Mouse (Mus musculus): ENCODE data around the gene Rab3gap2.
A peak's percentile ranks its signal among the peaks of the same experiment; 100 is the strongest.
"Not testable (repeated sequence)": the region's sequence is repeated elsewhere in the genome, so short reads cannot be mapped to it uniquely, and the experiment has no call there.

The Rab3gap2 gene

GRCm38 (mm10) chr1:185282846-185283245 lies 78.9 kb downstream of the Rab3gap2 start:
- DNase-seq (ENCODE audit: low read depth), result no peak

- DNase-seq (ENCODE audit: low read depth), result no peak
Observed at GRCm38 (mm10) chr1:185283247-185283646, 79.3 kb downstream of the Rab3gap2 start.

GRCm38 (mm10) chr1:185284740-185285139 lies 80.8 kb downstream of the Rab3gap2 start:
- DNase-seq (ENCODE audit: low read depth), result no peak

GRCm38 (mm10) chr1:185285171-185285570 lies 81.3 kb downstream of the Rab3gap2 start:
- DNase-seq (ENCODE audit: low read depth), result no peak

GRCm38 (mm10) chr1:185287066-185287465 lies 83.1 kb downstream of the Rab3gap2 start:
- DNase-seq (ENCODE audit: low read depth), result no peak

GRCm38 (mm10) chr1:185289231-185289630 lies 85.3 kb downstream of the Rab3gap2 start:
- no peak for DNase-seq (ENCODE audit: low read depth)

GRCm38 (mm10) chr1:185291336-185291735 lies 87.4 kb downstream of the Rab3gap2 start:
- DNase-seq (ENCODE audit: low read depth), result no peak

- no peak for DNase-seq (ENCODE audit: low read depth)
Observed at GRCm38 (mm10) chr1:185292646-185293360, 88.9 kb downstream of the Rab3gap2 start.

GRCm38 (mm10) chr1:185296850-185297249 lies 92.9 kb downstream of the Rab3gap2 start:
- no peak for DNase-seq (ENCODE audit: low read depth)

- no peak for DNase-seq (ENCODE audit: low read depth)
Observed at GRCm38 (mm10) chr1:185298496-185298895, 94.6 kb downstream of the Rab3gap2 start.

- DNase-seq (ENCODE audit: low read depth), result no peak
Observed at GRCm38 (mm10) chr1:185302816-185303215, 98.9 kb downstream of the Rab3gap2 start.

GRCm38 (mm10) chr1:185306836-185307235 lies 102.9 kb downstream of the Rab3gap2 start:
- no peak for DNase-seq (ENCODE audit: low read depth)

GRCm38 (mm10) chr1:185307645-185308044 lies 103.7 kb downstream of the Rab3gap2 start:
- no peak for DNase-seq (ENCODE audit: low read depth)

GRCm38 (mm10) chr1:185308334-185308733 lies 104.4 kb downstream of the Rab3gap2 start:
- no peak for DNase-seq (ENCODE audit: low read depth)

GRCm38 (mm10) chr1:185308908-185309307 lies 105.0 kb downstream of the Rab3gap2 start:
- DNase-seq (ENCODE audit: low read depth), result no peak

- DNase-seq (ENCODE audit: low read depth), result no peak
Observed at GRCm38 (mm10) chr1:185311949-185312348, 108.0 kb downstream of the Rab3gap2 start.

- DNase-seq (ENCODE audit: low read depth), result no peak
Observed at GRCm38 (mm10) chr1:185314546-185314945, 110.6 kb downstream of the Rab3gap2 start.

GRCm38 (mm10) chr1:185315846-185316568 lies 112.1 kb downstream of the Rab3gap2 start:
- DNase-seq (ENCODE audit: low read depth), result no peak

GRCm38 (mm10) chr1:185327754-185328345 lies 123.9 kb downstream of the Rab3gap2 start:
- DNase-seq (ENCODE audit: low read depth), result not testable (repeated sequence)

- peak; percentile 80 for DNase-seq (ENCODE audit: low read depth)
Observed at GRCm38 (mm10) chr1:185328721-185329610, 125.0 kb downstream of the Rab3gap2 start, which contains the start of gene Iars2. Iars2 (minus strand) TSS chr1:185329396.

GRCm38 (mm10) chr1:185329851-185330250 lies 125.9 kb downstream of the Rab3gap2 start:
- no peak for DNase-seq (ENCODE audit: low read depth)

GRCm38 (mm10) chr1:185331364-185331763 lies 127.4 kb downstream of the Rab3gap2 start:
- DNase-seq (ENCODE audit: low read depth), result no peak
